Mouse (Mus musculus): ENCODE data around the gene Gapvd1.

DNA sequence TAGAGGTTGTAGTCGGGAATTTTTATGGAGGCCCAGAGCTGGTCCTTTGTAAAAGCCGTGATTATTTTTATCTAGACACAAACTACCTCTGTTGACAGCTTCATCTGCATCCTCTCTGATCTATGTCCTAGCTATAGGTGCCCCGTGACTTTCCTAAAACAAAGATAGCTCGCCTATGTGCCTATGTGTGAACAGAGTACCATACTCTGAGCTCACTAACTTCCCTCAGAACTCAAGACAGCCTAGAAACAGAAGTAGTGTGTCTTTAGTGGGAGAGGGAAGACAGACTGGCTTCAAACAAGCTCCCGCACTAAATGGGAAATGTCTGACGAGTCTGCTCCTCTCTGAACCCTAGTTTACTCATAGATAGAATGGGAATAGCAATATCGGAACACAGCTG is 45.3 kb upstream of the Gapvd1 start:
- TF ChIP-seq CTCF (IDR thresholded peaks at IDR 0.05; ENCODE audit: low read depth, low read length) (no peak), POLR2A (IDR thresholded peaks at IDR 0.05; ENCODE audit: extremely low read depth, insufficient read depth, low read length) (no peak)
